Mouse (Mus musculus): ENCODE measurements around the gene Scamp5. TPM values are rescaled to one million over a fixed set of nuclear protein-coding genes. Genes with fewer than 3 reads are reported as not detected.

Scamp5 gene
- polyA plus RNA-seq, 2 experiments from 2014 or later = 0.26 TPM; not detected in 1

- no peak for ATAC-seq
Observed at GRCm38 (mm10) chr9:57419521-57420267, 48.2 kb downstream of the Scamp5 start.

- no peak for ATAC-seq
Observed at GRCm38 (mm10) chr9:57417341-57417740, 50.5 kb downstream of the Scamp5 start.

GRCm38 (mm10) chr9:57407120-57407905 lies 60.5 kb downstream of the Scamp5 start:
- ATAC-seq = peak; percentile 50

- no peak for ATAC-seq
Observed at GRCm38 (mm10) chr9:57406395-57406794, 61.5 kb downstream of the Scamp5 start.

GRCm38 (mm10) chr9:57404036-57404435 lies 63.8 kb downstream of the Scamp5 start:
- ATAC-seq = peak; percentile 91

GRCm38 (mm10) chr9:57402318-57403251 lies 65.3 kb downstream of the Scamp5 start:
- ATAC-seq = no peak

- ATAC-seq = no peak
Observed at GRCm38 (mm10) chr9:57398773-57399172, 69.1 kb downstream of the Scamp5 start.

GRCm38 (mm10) chr9:57392892-57393291 lies 75.0 kb downstream of the Scamp5 start:
- no peak for ATAC-seq

Other genes with a start within 250 kb of the Scamp5 start
- gene Trcg1, start 231.5 kb downstream of the Scamp5 start, polyA plus RNA-seq (2017; shearing (Covaris generic)) = not detected
- 10 to 100 TPM; 15.1 to 22.6 TPM for gene 1700017B05Rik, start 205.4 kb downstream of the Scamp5 start, polyA plus RNA-seq (2017; shearing (Covaris generic))
- gene Ppcdc, start 27.9 kb downstream of the Scamp5 start, polyA plus RNA-seq (2017; shearing (Covaris generic)) = 100 to 1,000 TPM; 157 to 228 TPM
- gene Rpp25, start 36.0 kb upstream of the Scamp5 start, polyA plus RNA-seq (2017; shearing (Covaris generic)) = not detected
- 100 to 1,000 TPM; 197 to 242 TPM for gene Cox5a, start 53.2 kb upstream of the Scamp5 start, polyA plus RNA-seq (2017; shearing (Covaris generic))
- gene Fam219b, start 69.5 kb upstream of the Scamp5 start, polyA plus RNA-seq (2017; shearing (Covaris generic)) = 10 to 100 TPM; 22.2 to 29.8 TPM
- 10 to 100 TPM; 15.7 to 17.9 TPM for gene Mpi, start 84.7 kb upstream of the Scamp5 start, polyA plus RNA-seq (2017; shearing (Covaris generic))
- 100 to 1,000 TPM in 1 of 2 experiments, 10 to 100 TPM in 1; 92.6 to 119 TPM for gene Scamp2, start 92.9 kb upstream of the Scamp5 start, polyA plus RNA-seq (2017; shearing (Covaris generic))
- gene Ulk3, start 121.4 kb upstream of the Scamp5 start, polyA plus RNA-seq (2017; shearing (Covaris generic)) = 10 to 100 TPM; 27.0 to 48.2 TPM
- gene Cplx3, start 138.2 kb upstream of the Scamp5 start, polyA plus RNA-seq (2017; shearing (Covaris generic)) = not detected
- gene Lman1l, start 152.7 kb upstream of the Scamp5 start, polyA plus RNA-seq (2017; shearing (Covaris generic)) = 1 to 10 TPM in 1 of 2 experiments, under 1 TPM in 1; 0.79 to 1.4 TPM
- 100 to 1,000 TPM; 110 to 150 TPM for gene Csk, start 185.6 kb upstream of the Scamp5 start, polyA plus RNA-seq (2017; shearing (Covaris generic))
- gene Cyp1a2, start 215.6 kb upstream of the Scamp5 start, polyA plus RNA-seq (2017; shearing (Covaris generic)) = not detected
- not detected for gene Cyp1a1, start 219.9 kb upstream of the Scamp5 start, polyA plus RNA-seq (2017; shearing (Covaris generic))
- gene Edc3, start 240.5 kb upstream of the Scamp5 start, polyA plus RNA-seq (2017; shearing (Covaris generic)) = 10 to 100 TPM; 30.2 to 30.5 TPM

Data from CD4-positive, CD25-positive, alpha-beta regulatory T cell, adult 4 months (primary cell).